Mouse (Mus musculus) liver, adult (tissue): ENCODE measurements around the gene Thbs3.

Source experiments
- GATA4 ChIP-seq: IDR thresholded peaks from 2 replicates; pipeline ENCODE4 v1.6.1; 2014; ENCODE audit warnings: mild to moderate bottlenecking, low read length; ENCODE audit not compliant: insufficient replicate concordance

Thbs3 gene

GRCm38 (mm10) chr3:89213803-89214530 lies 1.0 kb upstream of the Thbs3 start:
- no peak; the same call in 1 of the 2 replicates for TF ChIP-seq GATA4

DNA sequence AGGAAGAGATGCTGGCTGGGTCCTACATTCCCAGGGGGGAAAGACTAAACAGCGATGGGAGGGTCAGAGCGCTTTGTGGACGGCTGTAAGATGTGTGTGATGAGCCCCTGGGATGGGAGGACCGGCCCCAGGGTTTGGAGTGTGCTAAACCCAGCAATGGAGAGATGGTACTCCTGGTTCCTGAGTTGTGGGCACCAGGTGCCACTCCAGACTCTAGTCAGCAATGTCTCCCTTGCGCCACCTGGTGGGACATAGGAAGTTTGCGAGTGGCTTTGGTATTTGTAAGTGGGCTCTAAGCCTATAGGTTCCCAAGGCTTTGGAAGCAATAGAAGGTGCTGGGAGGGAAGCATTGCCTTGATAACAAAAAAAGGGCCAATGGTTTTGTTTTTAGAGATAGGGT lies 873 bp downstream of the Thbs3 start:
- TF ChIP-seq GATA4, result no peak

DNA sequence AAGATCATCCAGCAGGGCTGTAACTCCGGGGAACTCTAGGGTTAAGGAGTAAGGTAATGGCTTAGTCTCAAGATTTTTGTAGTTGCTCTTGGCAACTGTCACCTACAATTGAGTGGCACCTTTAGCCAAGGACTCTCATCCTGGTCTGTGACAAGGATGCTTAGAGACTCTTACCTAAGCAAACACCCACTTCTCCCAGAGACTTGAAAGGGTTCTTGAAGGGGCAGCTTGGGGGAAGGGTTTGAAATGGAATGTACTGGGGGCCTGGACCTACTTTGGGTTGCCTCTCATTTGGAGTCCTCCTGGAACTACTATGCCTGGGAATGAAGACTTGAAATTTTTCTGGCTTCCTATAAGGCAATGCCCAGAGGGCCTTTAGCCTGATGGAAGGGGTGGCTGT lies 3.3 kb downstream of the Thbs3 start:
- TF ChIP-seq GATA4, result no peak

- TF ChIP-seq GATA4, result no peak
Measured at GRCm38 (mm10) chr3:89219546-89219945, 4.6 kb downstream of the Thbs3 start.

GRCm38 (mm10) chr3:89221167-89221566 lies 6.2 kb downstream of the Thbs3 start:
- no peak for TF ChIP-seq GATA4

GRCm38 (mm10) chr3:89224796-89225195 lies 9.8 kb downstream of the Thbs3 start:
- no peak for TF ChIP-seq GATA4

GRCm38 (mm10) chr3:89225321-89225815 lies 10.4 kb downstream of the Thbs3 start:
- no peak for TF ChIP-seq GATA4

DNA sequence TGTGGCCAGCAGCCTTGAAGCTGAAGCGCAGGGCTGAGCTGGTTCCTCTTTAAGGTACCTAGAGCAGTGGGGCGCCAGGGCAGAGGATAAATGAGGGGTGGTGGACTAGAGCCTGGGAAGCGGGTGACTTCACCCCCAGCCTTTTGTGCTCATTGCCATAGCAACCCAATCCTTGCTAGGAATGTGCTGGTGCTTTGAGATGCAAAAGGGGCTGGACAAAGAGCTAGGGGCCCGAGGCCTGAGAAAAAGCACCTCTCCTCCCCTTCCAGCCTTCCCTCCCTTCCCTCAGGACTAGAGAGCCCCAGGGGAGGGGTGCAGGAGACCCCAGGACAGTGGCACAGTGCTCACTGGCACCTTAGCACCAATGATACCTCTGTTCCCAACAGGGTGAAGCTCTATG lies 10.9 kb downstream of the Thbs3 start:
- no peak for TF ChIP-seq GATA4

DNA sequence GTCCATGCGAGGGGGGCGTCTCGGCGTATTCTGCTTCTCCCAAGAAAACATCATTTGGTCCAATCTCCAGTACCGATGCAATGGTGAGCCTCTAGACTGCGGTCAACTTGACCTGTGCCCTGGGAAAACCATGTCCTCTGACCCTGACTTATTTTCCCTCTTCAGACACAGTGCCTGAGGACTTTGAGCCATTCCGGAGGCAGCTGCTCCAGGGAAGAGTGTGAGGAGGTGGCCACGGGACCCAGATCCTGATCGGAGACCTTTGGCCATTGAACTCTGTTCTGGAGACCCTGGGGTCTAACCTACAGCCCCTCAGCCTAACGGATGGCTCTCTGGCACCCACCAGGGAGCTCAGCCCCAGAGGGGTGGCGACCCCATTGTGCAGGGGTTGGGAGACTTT lies 11.4 kb downstream of the Thbs3 start:
- no peak for TF ChIP-seq GATA4

GRCm38 (mm10) chr3:89226900-89227299 lies 11.9 kb downstream of the Thbs3 start, which contains the start of gene Mtx1:
Gene Mtx1, minus strand, starts transcription at chr3:89227088.
- no peak for TF ChIP-seq GATA4

GRCm38 (mm10) chr3:89227307-89228179 lies 12.6 kb downstream of the Thbs3 start:
- no peak for TF ChIP-seq GATA4

- TF ChIP-seq GATA4, result no peak
Measured at GRCm38 (mm10) chr3:89228180-89228549, 13.2 kb downstream of the Thbs3 start.

DNA sequence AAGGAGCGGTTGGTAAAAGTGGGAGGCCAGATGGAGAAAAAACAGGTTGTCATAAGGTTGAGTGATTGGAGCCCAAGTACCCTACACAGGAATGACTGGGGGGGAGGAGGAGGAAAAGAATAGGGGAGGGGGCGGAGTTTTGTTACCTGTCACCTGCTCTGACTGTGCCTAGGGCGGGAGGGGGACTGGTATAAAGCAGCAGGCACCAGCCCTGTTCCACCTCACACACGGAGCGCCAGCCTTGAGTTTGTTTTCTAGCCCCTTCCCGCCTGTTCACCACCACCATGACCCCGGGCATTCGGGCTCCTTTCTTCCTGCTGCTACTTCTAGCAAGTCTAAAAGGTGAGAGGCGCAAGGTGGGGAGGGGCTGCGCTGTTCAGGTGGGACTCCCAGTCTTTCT lies 13.9 kb downstream of the Thbs3 start, which contains the start of gene Muc1:
Gene Muc1 (plus strand): TSS at position 222 of the 400 bp plus-strand sequence.
- no peak for TF ChIP-seq GATA4

DNA sequence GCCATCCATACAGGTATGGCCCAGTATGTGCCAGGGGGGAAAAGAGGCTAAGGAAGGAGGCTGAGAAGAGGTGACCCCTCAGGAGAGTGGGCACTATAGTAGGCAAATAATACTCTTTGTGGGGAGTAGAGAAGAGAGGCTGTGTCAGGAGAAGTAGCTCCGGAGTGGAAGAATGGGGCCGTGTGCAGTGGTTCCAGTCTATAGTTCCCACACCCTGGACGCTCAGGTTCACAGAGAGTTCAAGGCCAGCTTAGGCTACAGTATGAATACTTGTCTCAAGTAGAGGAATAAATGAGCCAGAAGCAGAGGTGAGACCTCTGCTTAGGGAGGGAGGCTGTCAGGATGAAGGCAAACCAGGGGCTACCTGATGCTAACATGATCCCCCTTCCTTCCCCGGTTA lies 14.3 kb downstream of the Thbs3 start:
- TF ChIP-seq GATA4, result no peak

DNA sequence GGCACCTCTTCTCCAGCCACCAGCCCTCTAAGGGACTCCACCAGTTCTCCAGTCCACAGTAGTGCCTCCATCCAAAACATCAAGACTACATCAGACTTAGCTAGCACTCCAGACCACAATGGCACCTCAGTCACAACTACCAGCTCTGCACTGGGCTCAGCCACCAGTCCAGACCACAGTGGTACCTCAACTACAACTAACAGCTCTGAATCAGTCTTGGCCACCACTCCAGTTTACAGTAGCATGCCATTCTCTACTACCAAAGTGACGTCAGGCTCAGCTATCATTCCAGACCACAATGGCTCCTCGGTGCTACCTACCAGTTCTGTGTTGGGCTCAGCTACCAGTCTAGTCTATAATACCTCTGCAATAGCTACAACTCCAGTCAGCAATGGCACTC lies 15.6 kb downstream of the Thbs3 start:
- no peak for TF ChIP-seq GATA4

GRCm38 (mm10) chr3:89231345-89231744 lies 16.4 kb downstream of the Thbs3 start:
- TF ChIP-seq GATA4, result no peak
